Mouse (Mus musculus) liver, adult 2 months (tissue): ENCODE measurements around the gene Myef2.

Experiments used
- CTCF ChIP-seq: fragments of 200-500 bp; IDR thresholded peaks from 2 replicates; pipeline ENCODE4 v1.5.1; 2011; ENCODE audit warnings: low read depth, low read length, control low read depth
- POLR2A ChIP-seq: fragments of 200-500 bp; IDR thresholded peaks from 2 replicates; pipeline ENCODE4 v1.6.1; 2011; ENCODE audit warnings: low read length, control low read depth; ENCODE audit not compliant: insufficient read depth; ENCODE audit errors: extremely low read depth

DNA sequence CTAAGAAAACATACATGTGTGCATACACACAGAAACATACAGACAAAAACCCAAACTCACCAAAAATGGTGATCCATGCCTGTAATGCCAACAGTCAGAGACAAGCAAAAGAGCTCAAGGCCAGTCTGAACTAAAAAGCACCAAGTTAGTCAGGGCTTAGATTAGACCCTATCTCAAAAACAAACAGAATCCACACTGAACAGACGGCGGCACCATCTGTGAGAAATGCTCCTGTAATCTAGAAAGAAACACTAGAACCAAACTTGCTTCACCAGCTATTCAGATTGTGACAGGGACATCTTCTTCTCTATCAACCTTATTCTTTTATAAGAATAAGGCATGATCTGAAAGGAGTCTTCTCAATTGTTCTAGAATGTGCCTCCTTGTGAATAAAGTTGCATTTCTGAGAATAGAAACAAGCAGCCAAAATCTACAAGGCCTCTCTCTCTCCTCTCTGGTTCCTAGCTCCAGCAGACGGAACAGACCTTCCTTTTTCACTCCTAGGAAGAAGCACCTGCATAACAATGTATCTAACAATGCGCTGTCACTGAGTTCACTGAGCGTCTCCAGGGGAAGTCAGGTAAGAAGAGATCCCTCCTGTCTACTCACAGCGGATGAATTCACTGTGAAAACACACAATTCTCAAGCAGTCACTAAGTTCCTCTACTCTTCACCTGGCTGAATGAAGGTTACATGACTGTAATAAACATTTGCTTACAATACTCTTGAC lies 3.9 kb downstream of the Myef2 start:
- no peak for TF ChIP-seq POLR2A
- no peak for TF ChIP-seq CTCF
